Mouse (Mus musculus): ENCODE data around the gene Ids.
"Not testable (repeated sequence)": the region's sequence is repeated elsewhere in the genome, so short reads cannot be mapped to it uniquely, and the experiment has no call there.

Gene Ids

GRCm38 (mm10) chrX:70364661-70365613, at the start of gene Ids:
Gene Ids, minus strand, starts transcription at chrX:70365084.
- peak; percentile 59 for DNase-seq (ENCODE audit: low read depth, low spot score)

GRCm38 (mm10) chrX:70392636-70393035, 27.8 kb upstream of the Ids start:
- DNase-seq (ENCODE audit: low read depth, low spot score): not testable (repeated sequence)

- no peak for DNase-seq (ENCODE audit: low read depth, low spot score)
Observed at GRCm38 (mm10) chrX:70385962-70386351, 21.1 kb upstream of the Ids start.

GRCm38 (mm10) chrX:70385276-70385961, 20.5 kb upstream of the Ids start, which contains the start of gene 1110012L19Rik:
Gene 1110012L19Rik, plus strand, starts transcription at chrX:70385877.
- peak; percentile 81 for DNase-seq (ENCODE audit: low read depth, low spot score)

GRCm38 (mm10) chrX:70384917-70385275, 20.0 kb upstream of the Ids start:
- no peak for DNase-seq (ENCODE audit: low read depth, low spot score)

GRCm38 (mm10) chrX:70374469-70375110, 9.7 kb upstream of the Ids start:
- not testable (repeated sequence) for DNase-seq (ENCODE audit: low read depth, low spot score)

GRCm38 (mm10) chrX:70369758-70370157, 4.9 kb upstream of the Ids start:
- not testable (repeated sequence) for DNase-seq (ENCODE audit: low read depth, low spot score)

GRCm38 (mm10) chrX:70364202-70364601, 682 bp downstream of the Ids start:
- DNase-seq (ENCODE audit: low read depth, low spot score): no peak

- no peak for DNase-seq (ENCODE audit: low read depth, low spot score)
Observed at GRCm38 (mm10) chrX:70363446-70363845, 1.4 kb downstream of the Ids start.

GRCm38 (mm10) chrX:70362985-70363384, 1.9 kb downstream of the Ids start:
- no peak for DNase-seq (ENCODE audit: low read depth, low spot score)

- DNase-seq (ENCODE audit: low read depth, low spot score): peak; percentile 46
Observed at GRCm38 (mm10) chrX:70330202-70330843, 34.6 kb downstream of the Ids start.

GRCm38 (mm10) chrX:70328530-70329143, 36.2 kb downstream of the Ids start:
- no peak for DNase-seq (ENCODE audit: low read depth, low spot score)

- DNase-seq (ENCODE audit: low read depth, low spot score): no peak
Observed at GRCm38 (mm10) chrX:70327656-70328055, 37.2 kb downstream of the Ids start.

- DNase-seq (ENCODE audit: low read depth, low spot score): no peak
Observed at GRCm38 (mm10) chrX:70319254-70319653, 45.6 kb downstream of the Ids start.

GRCm38 (mm10) chrX:70314949-70315641, 49.8 kb downstream of the Ids start:
- DNase-seq (ENCODE audit: low read depth, low spot score): no peak
